Mouse (Mus musculus) stomach, embryonic 14.5 days (tissue): ENCODE measurements around the gene Them7. TPM values are rescaled to one million over a fixed set of nuclear protein-coding genes. Genes with fewer than 3 reads are reported as not detected.

Experiments
- ATAC-seq: fragments of 200-750 bp; cut with Nextera tagmentation; 2 replicates; pipeline ENCODE4 v1.8.0; 2017; ENCODE audit warnings: low read depth, moderate TSS enrichment; ENCODE audit not compliant: insufficient number of reproducible peaks, insufficient read depth, low FRiP score
- H3K27ac ChIP-seq: fragments of 300-500 bp; sonication (generic); 2 replicates; pipeline ENCODE4 v1.5.1; 2014; ENCODE audit warnings: mild to moderate bottlenecking, low read length, moderate library complexity, mixed read lengths
- H3K27me3 ChIP-seq: fragments of 300-500 bp; sonication (generic); 2 replicates; pipeline ENCODE4 v1.6.1; 2014; ENCODE audit warnings: low read length, control low read depth, mixed read lengths; ENCODE audit not compliant: control insufficient read depth, insufficient read depth
- H3K36me3 ChIP-seq: fragments of 300-500 bp; sonication (generic); 2 replicates; pipeline ENCODE4 v1.6.1; 2014; ENCODE audit warnings: mild to moderate bottlenecking, control low read depth, low read length, moderate library complexity, mixed read lengths; ENCODE audit not compliant: control insufficient read depth, insufficient read depth
- H3K4me1 ChIP-seq: fragments of 300-500 bp; sonication (generic); 2 replicates; pipeline ENCODE4 v1.6.1; 2014; ENCODE audit warnings: low read length, control low read depth, mixed read lengths; ENCODE audit not compliant: control insufficient read depth, insufficient read depth
- H3K4me2 ChIP-seq: fragments of 300-500 bp; sonication (generic); replicated peaks from 2 replicates; pipeline ENCODE4 v1.6.1; 2014; ENCODE audit warnings: low read depth, low read length, control low read depth
- H3K4me3 ChIP-seq: fragments of 300-500 bp; sonication (generic); 2 replicates; pipeline ENCODE4 v1.5.1; 2014; ENCODE audit warnings: low read depth, low read length, control low read depth
- H3K9ac ChIP-seq: fragments of 300-500 bp; sonication (generic); replicated peaks from 2 replicates; pipeline ENCODE4 v1.6.1; 2014; ENCODE audit warnings: low read depth, mild to moderate bottlenecking, control low read depth, low read length, moderate library complexity, mixed read lengths
- H3K9me3 ChIP-seq: fragments of 300-500 bp; sonication (generic); 2 replicates; pipeline ENCODE4 v1.6.1; 2016; ENCODE audit warnings: low read depth, low read length, control low read depth; ENCODE audit not compliant: control insufficient read depth
- WGBS: fragments of 180-500 bp; shearing (Covaris S2); extraction: QIAGEN DNeasy Blood & Tissue Kit; methylation state at CpG from one replicate; pipeline ENCODE4 v1.1.7; 2014; 5-methylcytosine and 5-hydroxymethylcytosine counted together
- polyA plus RNA-seq: library from polyadenylated mRNA; unstranded; fragments of >200 nt; fragmentation: Nextera tagmentation; extraction: Ambion mirVana; gene quantifications from 2 replicates; pipeline ENCODE4 v1.2.1, GENCODE M21; 2014

Gene Them7
- polyA plus RNA-seq, 1 experiment from 2014 or later: 0.26 TPM

- no peak for ATAC-seq
- no peaks in the 10 kb centered on the region for H3K4me1 ChIP-seq
- H3K9ac ChIP-seq: no peak overlapping the region
- WGBS: 74% methylated on average over 3 of the region's 3 CpGs
- no peaks in the 10 kb centered on the region for H3K9me3 ChIP-seq
- no peak overlapping the region for H3K27ac ChIP-seq
- peaks cover 6% of the 10 kb centered on the region; the same call in 1 of the 2 replicates for H3K36me3 ChIP-seq
- no peak overlapping the region for H3K4me3 ChIP-seq
- no peaks in the 10 kb centered on the region for H3K27me3 ChIP-seq
- no peak overlapping the region for H3K4me2 ChIP-seq
Measured at GRCm38 (mm10) chr2:105380757-105381319, 156.7 kb downstream of the Them7 start.

DNA sequence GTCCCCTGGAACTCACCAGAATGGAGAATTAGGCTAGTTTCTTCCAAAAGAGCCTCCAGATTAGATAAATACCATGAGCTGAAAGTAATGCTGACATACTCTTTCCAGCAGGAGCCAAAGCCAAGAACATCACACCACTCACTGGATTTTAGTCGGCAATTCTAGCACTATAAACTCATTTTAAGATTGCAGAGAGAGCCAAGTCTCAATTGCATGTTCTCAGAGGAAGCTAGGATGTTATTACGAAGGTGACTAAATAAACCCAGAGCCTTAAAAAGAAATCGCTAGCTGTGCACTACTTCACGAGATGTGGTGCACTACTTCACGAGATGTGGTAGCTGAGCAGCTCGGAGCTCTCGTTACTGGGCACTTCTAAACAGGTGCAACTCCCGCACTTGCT, 158.9 kb downstream of the Them7 start:
- Histone ChIP-seq H3K4me3 (no peak overlapping the region), H3K9ac (no peak overlapping the region), H3K9me3 (no peaks in the 10 kb centered on the region), H3K4me1 (no peaks in the 10 kb centered on the region), H3K27me3 (no peaks in the 10 kb centered on the region), H3K27ac (no peak overlapping the region), H3K4me2 (no peak overlapping the region), H3K36me3 (peaks cover 24% of the 10 kb centered on the region)
- WGBS: 83% methylated on average over 8 of the region's 8 CpGs
- ATAC-seq: no peak

DNA sequence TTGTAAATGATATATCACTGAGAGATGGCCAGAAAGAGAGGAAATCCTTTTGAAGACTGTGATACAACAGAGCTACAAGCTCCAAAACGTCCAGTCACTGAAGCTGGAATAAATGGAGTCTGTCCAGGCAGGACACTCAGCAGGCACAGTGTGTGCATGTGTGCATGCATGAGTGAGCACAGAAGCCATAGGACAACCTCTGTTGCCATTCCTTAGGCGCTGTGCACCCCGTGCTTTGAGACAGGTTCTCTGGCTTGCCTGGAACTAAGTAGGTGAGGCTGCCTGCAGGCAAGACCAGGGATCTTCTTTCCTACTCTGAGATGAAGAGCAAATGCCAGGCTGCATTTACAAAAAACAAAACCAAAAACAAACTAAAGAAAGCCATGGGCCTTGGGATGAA, 160.9 kb downstream of the Them7 start:
- ATAC-seq: no peak
- 89% methylated on average over 3 of the region's 3 CpGs for WGBS

DNA sequence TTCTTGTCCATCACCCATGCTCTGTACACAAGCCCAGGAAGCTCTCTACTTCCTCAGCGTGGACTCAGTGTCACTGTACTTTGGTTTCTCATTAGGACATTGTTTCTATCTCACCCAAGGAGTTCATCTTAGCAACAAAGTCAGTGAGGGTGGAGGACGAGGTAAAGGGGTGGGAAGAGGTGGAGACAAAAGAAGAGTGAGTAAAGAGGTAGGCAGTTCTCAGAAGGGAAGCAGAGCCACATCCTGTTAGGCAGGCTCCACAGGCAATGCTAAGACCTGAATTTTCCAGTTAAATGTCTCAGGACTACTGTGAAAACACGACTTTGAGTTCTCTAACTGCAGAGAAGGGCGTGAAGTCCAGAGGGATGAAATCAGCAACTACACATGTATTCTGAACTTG, 162.3 kb downstream of the Them7 start:
- 87% methylated on average over 4 of the region's 4 CpGs for WGBS
- no peaks in the 10 kb centered on the region for H3K27me3 ChIP-seq
- H3K4me3 ChIP-seq: no peak overlapping the region
- no peak overlapping the region for H3K9ac ChIP-seq
- no peak overlapping the region for H3K27ac ChIP-seq
- no peaks in the 10 kb centered on the region for H3K4me1 ChIP-seq
- no peak overlapping the region for H3K4me2 ChIP-seq
- H3K9me3 ChIP-seq: no peaks in the 10 kb centered on the region
- ATAC-seq: no peak
- H3K36me3 ChIP-seq: peaks cover 57% of the 10 kb centered on the region

More for the DNA sequence above, 160.9 kb downstream of the Them7 start:
- no peak overlapping the region for H3K9ac ChIP-seq
- H3K9me3 ChIP-seq: no peaks in the 10 kb centered on the region
- H3K27me3 ChIP-seq: no peaks in the 10 kb centered on the region
- no peaks in the 10 kb centered on the region for H3K4me1 ChIP-seq
- peaks cover 43% of the 10 kb centered on the region for H3K36me3 ChIP-seq
- H3K4me2 ChIP-seq: no peak overlapping the region
- no peak overlapping the region for H3K27ac ChIP-seq
- H3K4me3 ChIP-seq: no peak overlapping the region

DNA sequence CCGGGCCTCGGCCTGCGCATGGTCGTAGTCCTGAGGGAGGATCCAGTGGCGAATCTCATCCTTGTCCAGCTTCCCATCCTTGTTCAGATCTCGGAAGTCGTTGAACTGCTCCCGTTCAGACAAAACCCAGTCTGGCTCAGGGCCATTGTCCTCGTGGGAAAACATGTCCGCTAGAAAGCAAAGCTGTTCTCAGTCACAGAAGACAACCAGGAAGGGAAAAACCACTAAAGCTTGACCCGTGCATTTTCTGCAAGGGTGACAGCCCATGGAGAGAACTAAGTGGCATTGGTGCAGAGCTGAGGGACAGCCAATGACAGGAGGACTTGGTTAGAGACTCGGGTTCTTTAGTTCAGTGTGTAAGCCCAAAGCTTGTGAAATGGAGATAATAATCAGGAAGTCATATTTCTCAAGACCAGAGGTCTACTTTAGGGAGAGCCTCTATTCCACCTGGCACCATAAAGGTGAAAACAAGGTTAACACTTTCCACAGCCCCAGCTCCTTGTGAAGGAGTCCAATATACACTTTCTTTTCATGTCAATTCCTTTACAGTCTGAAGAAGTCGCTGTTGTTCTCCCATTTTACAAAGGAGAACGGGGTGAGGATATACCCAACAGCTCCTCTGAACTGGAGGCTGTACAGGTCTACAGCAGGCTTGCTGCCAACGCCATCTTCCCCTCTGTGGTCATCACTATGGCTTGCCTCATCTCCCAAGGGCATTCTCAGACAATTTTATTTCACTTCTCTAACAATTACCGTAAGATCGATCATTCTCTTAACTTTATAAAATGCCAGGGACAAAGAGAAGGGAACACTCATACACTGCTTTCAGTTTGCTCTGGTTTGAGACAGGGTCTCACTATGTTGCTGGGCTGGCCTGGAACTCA, 165.1 kb downstream of the Them7 start:
- no peaks in the 10 kb centered on the region for H3K9me3 ChIP-seq
- H3K9ac ChIP-seq: no peak overlapping the region
- WGBS: 91% methylated on average over 17 of the region's 17 CpGs
- no peaks in the 10 kb centered on the region for H3K4me1 ChIP-seq
- no peak overlapping the region for H3K4me3 ChIP-seq
- peaks cover 81% of the 10 kb centered on the region for H3K36me3 ChIP-seq
- H3K27ac ChIP-seq: no peak overlapping the region
- H3K4me2 ChIP-seq: no peak overlapping the region
- H3K27me3 ChIP-seq: no peaks in the 10 kb centered on the region
- ATAC-seq: no peak

DNA sequence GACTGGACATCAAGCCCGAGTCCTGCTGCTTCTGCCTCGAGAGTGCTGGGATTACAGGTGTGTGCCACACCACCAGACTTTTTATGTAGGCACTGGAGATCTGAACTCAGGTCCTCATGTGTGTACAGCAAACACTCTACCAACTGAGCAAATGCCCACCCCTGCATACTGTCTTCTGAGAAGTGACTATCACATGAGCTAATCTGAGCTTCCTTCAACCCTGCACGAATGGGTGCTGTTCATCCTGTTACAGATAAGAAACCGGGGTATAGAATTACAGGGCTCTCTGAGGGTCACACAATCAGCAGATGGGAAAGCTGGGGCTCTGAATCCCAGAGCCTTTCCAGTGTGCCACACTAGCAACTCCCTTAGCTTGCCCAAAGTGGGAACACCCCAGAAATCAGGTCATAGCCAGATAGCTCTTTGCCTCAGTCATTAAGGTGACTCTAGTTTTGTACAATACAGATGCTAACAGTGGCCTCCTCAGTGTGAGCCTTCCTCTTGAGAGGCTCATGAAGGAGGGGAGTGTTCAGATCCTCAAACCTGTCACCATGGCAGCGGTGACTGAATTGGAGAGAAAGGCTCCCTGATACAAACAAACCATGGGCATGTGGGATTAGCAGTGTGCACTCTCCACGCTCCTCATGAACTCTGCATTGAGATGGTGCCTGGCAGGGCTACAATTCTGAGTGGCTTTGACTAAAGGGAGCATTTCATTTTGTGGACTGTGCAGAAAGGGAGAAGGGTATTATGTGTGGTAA, 166.7 kb downstream of the Them7 start:
- H3K9ac ChIP-seq: no peak overlapping the region
- H3K4me3 ChIP-seq: no peak overlapping the region
- no peaks in the 10 kb centered on the region for H3K4me1 ChIP-seq
- no peaks in the 10 kb centered on the region for H3K27me3 ChIP-seq
- no peak overlapping the region for H3K27ac ChIP-seq
- no peak for ATAC-seq
- H3K4me2 ChIP-seq: no peak overlapping the region
- H3K36me3 ChIP-seq: peaks cover 80% of the 10 kb centered on the region
- H3K9me3 ChIP-seq: no peaks in the 10 kb centered on the region
- WGBS: 77% methylated on average over 6 of the region's 6 CpGs

GRCm38 (mm10) chr2:105391414-105391784, 167.3 kb downstream of the Them7 start:
- Histone ChIP-seq H3K4me3 (no peak overlapping the region), H3K27me3 (no peaks in the 10 kb centered on the region), H3K27ac (no peak overlapping the region), H3K36me3 (peaks cover 75% of the 10 kb centered on the region), H3K4me1 (peaks cover 4% of the 10 kb centered on the region; the same call in 1 of the 2 replicates), H3K9ac (no peak overlapping the region), H3K9me3 (no peaks in the 10 kb centered on the region), H3K4me2 (no peak overlapping the region)
- no peak for ATAC-seq
- WGBS: 91% methylated on average over 4 of the region's 4 CpGs

GRCm38 (mm10) chr2:105392514-105392913, 168.4 kb downstream of the Them7 start:
- no peak for ATAC-seq
- WGBS: 41% methylated on average over 2 of the region's 2 CpGs

More at GRCm38 (mm10) chr2:105392514-105392913, 168.4 kb downstream of the Them7 start:
- no peaks in the 10 kb centered on the region for H3K27me3 ChIP-seq
- H3K27ac ChIP-seq: no peak overlapping the region
- no peaks in the 10 kb centered on the region for H3K9me3 ChIP-seq
- peaks cover 15% of the 10 kb centered on the region for H3K4me1 ChIP-seq
- H3K4me3 ChIP-seq: no peak overlapping the region
- peaks cover 67% of the 10 kb centered on the region for H3K36me3 ChIP-seq
- H3K9ac ChIP-seq: no peak overlapping the region
- H3K4me2 ChIP-seq: no peak overlapping the region
